ENCODE assay signal across 20 mouse cellular contexts in the genomic region with DNA sequence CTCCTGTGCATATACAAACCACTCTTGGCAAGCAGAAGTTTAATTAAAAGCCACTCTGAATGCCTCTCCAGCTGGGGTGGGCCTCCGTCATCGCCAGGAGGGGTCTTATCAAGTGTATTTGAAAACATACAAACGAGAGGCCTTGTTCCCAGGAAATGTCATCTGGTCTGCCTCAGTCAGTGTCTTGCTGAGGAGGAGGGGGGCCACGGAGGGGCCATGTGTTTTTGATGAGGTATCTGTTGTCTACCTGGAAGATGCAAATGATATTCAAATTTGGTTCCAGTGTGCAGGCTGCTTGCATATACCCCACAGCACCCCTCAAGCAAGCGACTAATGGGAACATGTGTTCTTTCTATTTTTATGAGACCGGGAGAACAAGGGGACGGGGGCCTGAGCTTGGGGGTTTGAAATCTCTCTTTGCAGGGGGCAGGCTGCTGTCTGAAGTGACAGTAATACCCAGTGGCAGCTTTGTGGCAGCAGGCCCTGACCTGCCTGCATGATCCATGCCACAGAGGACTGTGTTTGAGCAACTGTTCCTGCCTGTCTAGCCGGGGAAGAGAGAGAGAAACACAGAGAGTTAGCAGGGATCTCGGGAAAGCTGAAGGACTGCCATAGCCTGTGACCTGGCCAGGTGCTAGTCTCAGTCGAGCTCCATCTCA.
DNase-seq lines count a peak whose midpoint lies in the region; ATAC-seq and TF ChIP-seq lines count a peak whose summit lies in the region.
"Had no signal": no experiment of that assay in that cellular context is flagged by ENCODE, and none has a peak within 500 bp of the region (broad histone marks: within the 10 kb centered on the region; RNA-seq: fewer than 3 reads in every experiment).

No protein-coding gene starts in this region.

- no peaks in the 10 kb centered on the region for H3K27me3 ChIP-seq in forebrain, embryonic 16.5 days (replicated peaks; ENCODE audit: control insufficient read depth, insufficient read depth, low read length)
- no peaks in the 10 kb centered on the region for H3K27me3 ChIP-seq in forebrain, embryonic 10.5 days (ENCODE audit: poor library complexity, severe bottlenecking)
- H3K27me3 ChIP-seq in lung, embryonic 14.5 days (ENCODE audit: insufficient read depth, low read length) = no peaks in the 10 kb centered on the region
- no peaks in the 10 kb centered on the region for H3K27me3 ChIP-seq in midbrain, embryonic 12.5 days
- H3K27me3 ChIP-seq: neural tube, embryonic 15.5 days; stomach, embryonic 15.5 days had no signal

- no peak for DNase-seq in forebrain, embryonic 10.5 days (ENCODE audit: extremely low spot score, low spot score)
- DNase-seq in lung, embryonic 14.5 days = peak; percentile 28
- no peak for DNase-seq in lung, adult 2 months
- DNase-seq in retina, postnatal 1 day = peak; percentile 35
- no peak for DNase-seq in thymus, postnatal 10 days (ENCODE audit: low spot score in 2 of 2)
- DNase-seq: cerebellum, adult 9-11 months; heart, postnatal 10 days; kidney, adult 2 months; kidney, postnatal 10 days; layer of hippocampus, postnatal 36 days; lung, adult 18-20 months; lung, postnatal 36 days; right cerebral cortex, postnatal 25 days; thymus, postnatal 25 days had no signal

- WGBS in forebrain, embryonic 16.5 days = 29% methylated on average over 10 of the region's 10 CpGs
- WGBS in forebrain, embryonic 10.5 days = 67% methylated on average over 10 of the region's 10 CpGs
- WGBS in lung, embryonic 14.5 days = 27% methylated on average over 10 of the region's 10 CpGs
- 50% methylated on average over 10 of the region's 10 CpGs for WGBS in lung, adult 2 months
- 52% methylated on average over 10 of the region's 10 CpGs for WGBS in midbrain, embryonic 12.5 days

- H3K4me1 ChIP-seq in forebrain, embryonic 16.5 days (replicated peaks; ENCODE audit: control insufficient read depth, insufficient read depth, low read length) = peaks cover 7% of the 10 kb centered on the region; the same call in 1 of the 2 replicates
- H3K4me1 ChIP-seq in forebrain, embryonic 10.5 days = peaks cover 16% of the 10 kb centered on the region
- peaks cover 5% of the 10 kb centered on the region; the same call in 1 of the 2 replicates for H3K4me1 ChIP-seq in lung, embryonic 14.5 days (ENCODE audit: insufficient read depth)
- no peaks in the 10 kb centered on the region for H3K4me1 ChIP-seq in lung, adult 2 months (ENCODE audit: control insufficient read depth, insufficient read depth, low read length)
- peaks cover 12% of the 10 kb centered on the region for H3K4me1 ChIP-seq in midbrain, embryonic 12.5 days
- H3K4me1 ChIP-seq: neural tube, embryonic 15.5 days; stomach, embryonic 15.5 days had no signal

- H3K9ac ChIP-seq in forebrain, embryonic 16.5 days (replicated peaks; ENCODE audit: low read depth, low read length) = no peak overlapping the region
- H3K9ac ChIP-seq in lung, embryonic 14.5 days = no peak overlapping the region
- H3K9ac ChIP-seq in midbrain, embryonic 12.5 days (replicated peaks) = no peak overlapping the region
- H3K9ac ChIP-seq: neural tube, embryonic 15.5 days; stomach, embryonic 15.5 days had no signal

- no peaks in the 10 kb centered on the region for H3K9me3 ChIP-seq in forebrain, embryonic 16.5 days (ENCODE audit: control insufficient read depth, low read length)
- H3K9me3 ChIP-seq in forebrain, embryonic 10.5 days = no peaks in the 10 kb centered on the region
- H3K9me3 ChIP-seq in lung, embryonic 14.5 days (ENCODE audit: low read depth, low read length) = no peaks in the 10 kb centered on the region
- no peaks in the 10 kb centered on the region for H3K9me3 ChIP-seq in midbrain, embryonic 12.5 days
- H3K9me3 ChIP-seq: heart, embryonic 10.5 days; neural tube, embryonic 15.5 days; stomach, embryonic 15.5 days had no signal

- H3K36me3 ChIP-seq in forebrain, embryonic 16.5 days (ENCODE audit: control insufficient read depth, insufficient read depth) = no peaks in the 10 kb centered on the region
- H3K36me3 ChIP-seq in forebrain, embryonic 10.5 days (replicated peaks) = no peaks in the 10 kb centered on the region
- H3K36me3 ChIP-seq in lung, embryonic 14.5 days (ENCODE audit: insufficient read depth) = no peaks in the 10 kb centered on the region
- no peaks in the 10 kb centered on the region for H3K36me3 ChIP-seq in midbrain, embryonic 12.5 days
- H3K36me3 ChIP-seq: heart, embryonic 10.5 days; neural tube, embryonic 15.5 days; stomach, embryonic 15.5 days had no signal

- no peak overlapping the region for H3K4me3 ChIP-seq in forebrain, embryonic 16.5 days (replicated peaks; ENCODE audit: low read length)
- no peak overlapping the region for H3K4me3 ChIP-seq in forebrain, embryonic 10.5 days
- no peak overlapping the region for H3K4me3 ChIP-seq in lung, embryonic 14.5 days (ENCODE audit: low read depth, low read length)
- no peak overlapping the region for H3K4me3 ChIP-seq in lung, adult 2 months (replicated peaks; ENCODE audit: extremely low read depth, low read depth, low read length)
- H3K4me3 ChIP-seq in midbrain, embryonic 12.5 days = no peak overlapping the region
- H3K4me3 ChIP-seq: heart, embryonic 10.5 days; neural tube, embryonic 15.5 days; stomach, embryonic 15.5 days had no signal

- no peak for TF ChIP-seq CTCF in lung, embryonic 14.5 days (IDR thresholded peaks at IDR 0.05; ENCODE audit: low read depth)
- TF ChIP-seq CTCF in lung, adult 2 months (IDR thresholded peaks at IDR 0.05; ENCODE audit: insufficient read depth, low read length) = no peak

- H3K4me2 ChIP-seq in forebrain, embryonic 16.5 days (ENCODE audit: low read length) = no peak overlapping the region
- H3K4me2 ChIP-seq in lung, embryonic 14.5 days = no peak overlapping the region
- H3K4me2 ChIP-seq in midbrain, embryonic 12.5 days (replicated peaks) = no peak overlapping the region
- H3K4me2 ChIP-seq: liver, embryonic 11.5 days; neural tube, embryonic 15.5 days; stomach, embryonic 15.5 days had no signal

- H3K27ac ChIP-seq in forebrain, embryonic 16.5 days (ENCODE audit: low read length) = no peak overlapping the region
- no peak overlapping the region for H3K27ac ChIP-seq in forebrain, embryonic 10.5 days
- no peak overlapping the region for H3K27ac ChIP-seq in lung, embryonic 14.5 days (ENCODE audit: low read depth)
- peak overlapping the region; percentile 20; the same call in 1 of the 2 replicates for H3K27ac ChIP-seq in midbrain, embryonic 12.5 days (replicated peaks)
- H3K27ac ChIP-seq: heart, embryonic 10.5 days; neural tube, embryonic 15.5 days; stomach, embryonic 15.5 days had no signal

- no peak for TF ChIP-seq POLR2A in lung, adult 2 months (IDR thresholded peaks at IDR 0.05; ENCODE audit: borderline replicate concordance, extremely low read depth, low read depth, low read length)

- peak; percentile 15; the same call in 1 of the 2 replicates for ATAC-seq in forebrain, embryonic 16.5 days
- ATAC-seq in lung, embryonic 14.5 days (ENCODE audit: insufficient read depth) = no peak
- 0 out of 2 replicates have a peak, but pooled peaks have one; percentile 27 for ATAC-seq in midbrain, embryonic 12.5 days (ENCODE audit: low FRiP score, low read depth)

Comparison
In these comparisons a context has a peak if more than half of its experiments do, and no peak if none do; other contexts are left out.
1. DNase-seq: peak in lung, embryonic 14.5 days (single experiment) and retina, postnatal 1 day (single experiment); none in forebrain, embryonic 10.5 days (single experiment), lung, adult 2 months (single experiment) and thymus, postnatal 10 days (0 of 2).